Mouse (Mus musculus) forebrain, embryonic 13.5 days (tissue): ENCODE results near the gene Btn1a1. TPM values are rescaled to one million over a fixed set of nuclear protein-coding genes. Genes with fewer than 3 reads are reported as not detected.

Source experiments
- ATAC-seq: fragments of 200-750 bp; cut with Nextera tagmentation; 2 replicates; pipeline ENCODE4 v1.8.0; 2017
- H3K27ac ChIP-seq: fragments of 300-500 bp; sonication (generic); 2 replicates; pipeline ENCODE4 v1.5.1; 2015; ENCODE audit warnings: inconsistent platforms, mild to moderate bottlenecking, moderate library complexity
- H3K27me3 ChIP-seq: fragments of 300-500 bp; sonication (generic); 2 replicates; pipeline ENCODE4 v1.6.1; 2015; ENCODE audit warnings: mild to moderate bottlenecking, inconsistent platforms
- H3K36me3 ChIP-seq: fragments of 300-500 bp; sonication (generic); 2 replicates; pipeline ENCODE4 v1.6.1; 2015; ENCODE audit warnings: mild to moderate bottlenecking, inconsistent platforms; ENCODE audit not compliant: poor library complexity, severe bottlenecking
- H3K4me1 ChIP-seq: fragments of 300-500 bp; sonication (generic); 2 replicates; pipeline ENCODE4 v1.6.1; 2015; ENCODE audit warnings: inconsistent platforms
- H3K4me2 ChIP-seq: fragments of 300-500 bp; sonication (generic); 2 replicates; pipeline ENCODE4 v1.6.1; 2015; ENCODE audit warnings: inconsistent platforms, mild to moderate bottlenecking, moderate library complexity
- H3K4me3 ChIP-seq: fragments of 300-500 bp; sonication (generic); 2 replicates; pipeline ENCODE4 v1.5.1; 2015; ENCODE audit warnings: mild to moderate bottlenecking, inconsistent platforms
- H3K9ac ChIP-seq: fragments of 300-500 bp; sonication (generic); 2 replicates; pipeline ENCODE4 v1.6.1; 2015; ENCODE audit warnings: mild to moderate bottlenecking, inconsistent platforms
- H3K9me3 ChIP-seq: fragments of 300-500 bp; sonication (generic); replicated peaks from 2 replicates; pipeline ENCODE4 v1.6.1; 2016; ENCODE audit warnings: inconsistent platforms
- WGBS: fragments of 180-500 bp; shearing (Covaris S2); methylation state at CpG from one replicate; pipeline ENCODE4 v1.1.7; 2015; 5-methylcytosine and 5-hydroxymethylcytosine counted together
- polyA plus RNA-seq: library from polyadenylated mRNA; unstranded; fragments of >200 nt; fragmentation: Nextera tagmentation; extraction: Ambion mirVana; gene quantifications from 2 replicates; pipeline ENCODE4 v1.2.1, GENCODE M21; 2015

Btn1a1 gene
- polyA plus RNA-seq, 1 experiment from 2014 or later, result not detected

- Histone ChIP-seq H3K27ac (no peak overlapping the region), H3K4me3 (no peak overlapping the region), H3K4me2 (no peak overlapping the region), H3K4me1 (no peaks in the 10 kb centered on the region), H3K27me3 (no peaks in the 10 kb centered on the region), H3K9me3 (no peaks in the 10 kb centered on the region), H3K9ac (no peak overlapping the region), H3K36me3 (no peaks in the 10 kb centered on the region)
- 0 out of 2 replicates have a peak, but pooled peaks have one; percentile 43 for ATAC-seq
- 15% methylated on average over 2 of the region's 2 CpGs for WGBS
These were observed 10.0 kb upstream of the Btn1a1 start for GRCm38 (mm10) chr13:23475658-23476057.

DNA sequence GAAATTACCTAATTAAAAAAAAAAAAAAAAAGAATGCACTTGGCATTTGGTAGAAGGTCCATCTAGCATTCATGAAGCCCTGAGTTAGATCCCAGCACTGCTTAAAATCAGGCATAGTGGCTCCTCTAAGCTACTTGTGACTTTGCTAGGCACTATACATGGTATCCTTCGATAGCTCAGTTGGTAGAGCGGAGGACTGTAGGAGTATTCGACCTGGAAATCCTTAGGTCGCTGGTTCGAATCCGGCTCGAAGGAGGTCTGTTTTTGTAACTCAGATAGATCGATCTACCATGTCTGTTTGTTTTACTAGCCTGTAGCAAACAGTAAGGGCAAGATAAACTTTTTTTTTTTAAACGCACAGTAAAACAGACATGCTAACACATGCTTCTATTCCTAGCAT is 1.2 kb upstream of the Btn1a1 start:
- Histone ChIP-seq H3K4me3 (no peak overlapping the region), H3K9ac (no peak overlapping the region), H3K9me3 (no peaks in the 10 kb centered on the region), H3K4me1 (peaks cover 16% of the 10 kb centered on the region), H3K36me3 (no peaks in the 10 kb centered on the region), H3K4me2 (no peak overlapping the region), H3K27me3 (no peaks in the 10 kb centered on the region), H3K27ac (no peak overlapping the region)
- 3% methylated on average over 9 of the region's 9 CpGs for WGBS
- ATAC-seq, result peak; percentile 54

DNA sequence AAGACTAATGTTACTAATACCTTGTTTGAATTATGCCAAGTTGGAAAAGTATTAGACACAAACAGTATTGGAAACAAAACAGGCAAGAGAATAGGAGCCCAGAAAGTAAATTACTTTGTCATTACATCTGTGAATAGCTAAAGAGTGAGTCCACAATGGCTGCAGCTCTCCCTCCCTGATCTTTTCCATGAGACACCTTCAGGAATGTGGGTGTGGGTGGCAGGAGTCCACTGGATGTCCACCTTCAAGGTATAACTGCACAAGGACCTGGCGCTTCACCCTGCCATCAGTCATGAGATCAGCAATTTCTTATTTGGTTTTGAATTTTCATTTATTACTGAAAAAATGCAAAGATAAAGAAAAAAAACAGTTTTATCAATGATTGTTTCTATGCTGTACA is 605 bp upstream of the Btn1a1 start:
- no peak overlapping the region for H3K4me3 ChIP-seq
- H3K27ac ChIP-seq, result no peak overlapping the region
- no peak for ATAC-seq
- no peak overlapping the region for H3K9ac ChIP-seq
- H3K36me3 ChIP-seq, result no peaks in the 10 kb centered on the region
- no peaks in the 10 kb centered on the region for H3K27me3 ChIP-seq
- no peaks in the 10 kb centered on the region for H3K9me3 ChIP-seq
- H3K4me1 ChIP-seq, result peaks cover 16% of the 10 kb centered on the region
- 66% methylated on average over 1 of the region's 1 CpGs for WGBS
- H3K4me2 ChIP-seq, result no peak overlapping the region

- no peak; the same call in 1 of the 2 replicates for ATAC-seq
- WGBS, result 3% methylated on average over 11 of the region's 11 CpGs
- no peaks in the 10 kb centered on the region for H3K9me3 ChIP-seq
- H3K4me1 ChIP-seq, result peaks cover 16% of the 10 kb centered on the region
- H3K36me3 ChIP-seq, result no peaks in the 10 kb centered on the region
- peak overlapping the region; percentile 70 for H3K9ac ChIP-seq
- H3K4me2 ChIP-seq, result peak overlapping the region; percentile 76
- no peak overlapping the region for H3K27ac ChIP-seq
- peak overlapping the region; percentile 58 for H3K4me3 ChIP-seq
- H3K27me3 ChIP-seq, result no peaks in the 10 kb centered on the region
These were observed 797 bp downstream of the Btn1a1 start for GRCm38 (mm10) chr13:23464841-23465366.

- peak; percentile 50 for ATAC-seq
- H3K4me3 ChIP-seq, result peak overlapping the region; percentile 58
- no peaks in the 10 kb centered on the region for H3K27me3 ChIP-seq
- H3K4me1 ChIP-seq, result peaks cover 20% of the 10 kb centered on the region
- peak overlapping the region; percentile 70 for H3K9ac ChIP-seq
- no peaks in the 10 kb centered on the region for H3K9me3 ChIP-seq
- peak overlapping the region; percentile 76 for H3K4me2 ChIP-seq
- WGBS, result 0% methylated on average over 29 of the region's 29 CpGs
- no peak overlapping the region for H3K27ac ChIP-seq
- H3K36me3 ChIP-seq, result no peaks in the 10 kb centered on the region
These were observed 1.5 kb downstream of the Btn1a1 start for GRCm38 (mm10) chr13:23464224-23464637.

- Histone ChIP-seq H3K9me3 (no peaks in the 10 kb centered on the region), H3K4me3 (peak overlapping the region; percentile 58), H3K4me1 (peaks cover 22% of the 10 kb centered on the region), H3K27me3 (no peaks in the 10 kb centered on the region), H3K27ac (no peak overlapping the region), H3K36me3 (no peaks in the 10 kb centered on the region), H3K4me2 (peak overlapping the region; percentile 76), H3K9ac (peak overlapping the region; percentile 70)
- ATAC-seq, result peak; percentile 79
- under 1% methylated on average over 21 of the region's 21 CpGs for WGBS
These were observed 2.1 kb downstream of the Btn1a1 start for GRCm38 (mm10) chr13:23463381-23464223.

GRCm38 (mm10) chr13:23462669-23463068 is 3.0 kb downstream of the Btn1a1 start:
- Histone ChIP-seq H3K4me2 (no peak overlapping the region), H3K27me3 (no peaks in the 10 kb centered on the region), H3K36me3 (no peaks in the 10 kb centered on the region), H3K4me1 (peaks cover 22% of the 10 kb centered on the region), H3K9me3 (no peaks in the 10 kb centered on the region), H3K27ac (no peak overlapping the region), H3K4me3 (no peak overlapping the region), H3K9ac (no peak overlapping the region)
- no peak for ATAC-seq

GRCm38 (mm10) chr13:23462063-23462462 is 3.6 kb downstream of the Btn1a1 start:
- Histone ChIP-seq H3K4me3 (no peak overlapping the region), H3K27ac (no peak overlapping the region), H3K9me3 (no peaks in the 10 kb centered on the region), H3K27me3 (no peaks in the 10 kb centered on the region), H3K4me1 (peaks cover 22% of the 10 kb centered on the region), H3K4me2 (no peak overlapping the region), H3K9ac (no peak overlapping the region), H3K36me3 (no peaks in the 10 kb centered on the region)
- no peak for ATAC-seq
- WGBS, result 78% methylated on average over 4 of the region's 4 CpGs

GRCm38 (mm10) chr13:23459264-23459846 is 6.3 kb downstream of the Btn1a1 start:
- 16% methylated on average over 15 of the region's 15 CpGs for WGBS
- Histone ChIP-seq H3K4me3 (no peak overlapping the region), H3K9ac (no peak overlapping the region), H3K27me3 (no peaks in the 10 kb centered on the region), H3K4me1 (0 out of 2 replicates have a peak, but pooled peaks cover 6% of the 10 kb centered on the region), H3K36me3 (no peaks in the 10 kb centered on the region), H3K4me2 (no peak overlapping the region), H3K9me3 (no peaks in the 10 kb centered on the region), H3K27ac (no peak overlapping the region)
- no peak for ATAC-seq

- Histone ChIP-seq H3K4me1 (0 out of 2 replicates have a peak, but pooled peaks cover 3% of the 10 kb centered on the region), H3K4me3 (peak overlapping the region; percentile 61), H3K36me3 (no peaks in the 10 kb centered on the region), H3K27ac (peak overlapping the region; percentile 80), H3K9ac (peak overlapping the region; percentile 75), H3K9me3 (no peaks in the 10 kb centered on the region), H3K27me3 (no peaks in the 10 kb centered on the region), H3K4me2 (peak overlapping the region; percentile 62)
- ATAC-seq, result no peak
- WGBS, result under 1% methylated on average over 9 of the region's 9 CpGs
These were observed 11.8 kb downstream of the Btn1a1 start for GRCm38 (mm10) chr13:23453926-23454325.

DNA sequence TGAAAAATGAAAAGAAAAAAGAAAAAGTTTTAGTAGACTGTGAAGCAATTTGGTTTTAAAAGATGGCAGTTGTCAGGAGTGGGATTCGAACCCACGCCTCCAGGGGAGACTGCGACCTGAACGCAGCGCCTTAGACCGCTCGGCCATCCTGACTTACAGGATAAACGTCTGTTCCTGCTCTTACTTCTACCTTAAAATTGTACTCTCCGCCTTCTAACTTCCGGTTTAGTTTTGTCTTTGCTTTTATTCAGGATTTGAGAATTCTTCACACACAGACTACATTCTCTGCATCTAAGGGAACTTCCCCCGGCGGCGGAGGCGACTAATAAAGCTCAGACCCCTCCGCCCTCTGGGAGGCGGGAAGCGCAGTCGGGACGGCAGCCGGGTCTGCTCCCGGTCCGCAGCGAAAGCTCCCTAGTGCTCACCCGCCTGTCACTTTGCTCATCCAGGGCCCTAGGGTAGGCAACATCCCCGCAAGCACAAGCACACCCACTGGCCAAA is 12.3 kb downstream of the Btn1a1 start:
- Histone ChIP-seq H3K9ac (peak overlapping the region; percentile 75), H3K27ac (peak overlapping the region; percentile 80), H3K9me3 (no peaks in the 10 kb centered on the region), H3K27me3 (no peaks in the 10 kb centered on the region), H3K4me1 (0 out of 2 replicates have a peak, but pooled peaks cover 6% of the 10 kb centered on the region), H3K36me3 (no peaks in the 10 kb centered on the region), H3K4me3 (peak overlapping the region; percentile 61), H3K4me2 (peak overlapping the region; percentile 62)
- WGBS, result under 1% methylated on average over 25 of the region's 25 CpGs
- peak; percentile 86 for ATAC-seq

GRCm38 (mm10) chr13:23450398-23450797 is 15.3 kb downstream of the Btn1a1 start:
- peak overlapping the region; percentile 5; the same call in 1 of the 2 replicates for H3K27ac ChIP-seq
- H3K4me3 ChIP-seq, result peak overlapping the region; percentile 50
- ATAC-seq, result peak; percentile 46
- H3K9ac ChIP-seq, result peak overlapping the region; percentile 59
- no peaks in the 10 kb centered on the region for H3K36me3 ChIP-seq
- H3K4me1 ChIP-seq, result 0 out of 2 replicates have a peak, but pooled peaks cover 6% of the 10 kb centered on the region
- WGBS, result under 1% methylated on average over 15 of the region's 15 CpGs
- no peaks in the 10 kb centered on the region for H3K27me3 ChIP-seq
- peak overlapping the region; percentile 69 for H3K4me2 ChIP-seq
- no peaks in the 10 kb centered on the region for H3K9me3 ChIP-seq
